In genomic region chr10:127123436-127123805, GRCm38 (mm10) we compare ENCODE assay signal across 8 mouse cellular contexts. TPM values are rescaled to one million over a fixed set of nuclear protein-coding genes. Genes with fewer than 3 reads are reported as not detected.
A peak's percentile ranks its signal among the peaks of the same experiment; 100 is the strongest.
DNase-seq lines count a peak whose midpoint lies in the region; ATAC-seq and TF ChIP-seq lines count a peak whose summit lies in the region.

No protein-coding gene starts in this region.

- peak; percentile 52 for ATAC-seq in erythroblast, adult 5-6 weeks (replicated peaks; ENCODE audit: low FRiP score, poor library complexity, severe bottlenecking)
- peak; percentile 36 for ATAC-seq in neutrophil, adult 5-6 weeks (ENCODE audit: extremely low read depth, insufficient number of reproducible peaks, low FRiP score, poor library complexity, severe bottlenecking)

- peak overlapping the region; percentile 58 for H3K4me3 ChIP-seq in E14TG2a.4 (replicated peaks; ENCODE audit: low read length)
- peak overlapping the region; percentile 5; the same call in 1 of the 2 replicates for H3K4me3 ChIP-seq in layer of hippocampus, adult 2 months

- peaks cover 55% of the 10 kb centered on the region for H3K4me1 ChIP-seq in E14TG2a.4 (replicated peaks; ENCODE audit: low read depth, low read length)

- peaks cover 14% of the 10 kb centered on the region for H3K36me3 ChIP-seq in E14TG2a.4 (ENCODE audit: insufficient read depth, low read length)

- DNase-seq in brain, adult 2 months (ENCODE audit: low read depth, low spot score): peak; percentile 95
- peak; percentile 63 to 74 for DNase-seq in heart, postnatal 14 days
- peak; percentile 78 to 80 for DNase-seq in layer of hippocampus, adult 2 months (ENCODE audit: low spot score in 2 of 2)
- peak; percentile 48 to 72 for DNase-seq in lung, adult 18-20 months
- DNase-seq in thymus, postnatal 10 days (ENCODE audit: low spot score in 2 of 2): peak; percentile 36 to 65

- H3K9me3 ChIP-seq in E14TG2a.4 (ENCODE audit: low read length): no peaks in the 10 kb centered on the region

- no peaks in the 10 kb centered on the region for H3K27me3 ChIP-seq in E14TG2a.4 (ENCODE audit: insufficient read depth, low read length)

- peak; percentile 79 for TF ChIP-seq CTCF in E14TG2a.4 (conservative IDR thresholded peaks at IDR 0.05; ENCODE audit: low read length)
- peak; percentile 92 for TF ChIP-seq CTCF in layer of hippocampus, adult 2 months (conservative IDR thresholded peaks at IDR 0.05)

- intact Hi-C loops in heart, postnatal 14 days (cut with DNase I): loop anchor here (2.0 to 5.0 kb wide), 2 partner anchors 107 to 189 kb away; partner anchors contain the start of gene Mars

- H3K27ac ChIP-seq in layer of hippocampus, adult 2 months: peak overlapping the region; percentile 70

RNA-seq across cellular contexts. Expression of gene Os9, which starts 2.5 kb away (rescaled TPM):
- 15.0 and 17.1 TPM in 2 replicates for total RNA-seq in erythroblast, adult 5-6 weeks (2015; ENCODE audit: low replicate concordance)
- 59.5 and 60.7 TPM in 2 replicates for total RNA-seq in erythroblast, adult 5-6 weeks (2017; ENCODE audit: low replicate concordance)
- total RNA-seq in heart, postnatal 14 days (2021): 10 to 100 TPM; 29.3 to 34.8 TPM
- total RNA-seq in layer of hippocampus, adult 2 months (2021): 100 to 1,000 TPM; 100 to 102 TPM
- total RNA-seq in neutrophil, adult 5-6 weeks (2017): 157 and 176 TPM in 2 replicates

RNA-seq across cellular contexts. Expression of gene B4galnt1, which starts 41.6 kb away (rescaled TPM):
- total RNA-seq in erythroblast, adult 5-6 weeks (2015; ENCODE audit: low replicate concordance): 33.0 and 34.3 TPM in 2 replicates
- 8.1 and 17.6 TPM in 2 replicates for total RNA-seq in erythroblast, adult 5-6 weeks (2017; ENCODE audit: low replicate concordance)
- 1 to 10 TPM; 2.9 to 3.8 TPM for total RNA-seq in heart, postnatal 14 days (2021)
- total RNA-seq in layer of hippocampus, adult 2 months (2021): 100 to 1,000 TPM; 116 to 123 TPM
- 246 and 273 TPM in 2 replicates for total RNA-seq in neutrophil, adult 5-6 weeks (2017)

RNA-seq across cellular contexts. Expression of gene Agap2, which starts 48.3 kb away (rescaled TPM):
- 1.9 and 6.5 TPM in 2 replicates for total RNA-seq in erythroblast, adult 5-6 weeks (2015; ENCODE audit: low replicate concordance)
- total RNA-seq in erythroblast, adult 5-6 weeks (2017; ENCODE audit: low replicate concordance): 2.0 and 4.0 TPM in 2 replicates
- total RNA-seq in heart, postnatal 14 days (2021): 10 to 100 TPM; 12.2 to 12.3 TPM
- 100 to 1,000 TPM; 820 to 844 TPM for total RNA-seq in layer of hippocampus, adult 2 months (2021)
- 54.4 and 60.8 TPM in 2 replicates for total RNA-seq in neutrophil, adult 5-6 weeks (2017)

RNA-seq across cellular contexts. Expression of gene Tspan31, which starts 53.4 kb away (rescaled TPM):
- 25.3 and 30.4 TPM in 2 replicates for total RNA-seq in erythroblast, adult 5-6 weeks (2015; ENCODE audit: low replicate concordance)
- 8.6 and 19.0 TPM in 2 replicates for total RNA-seq in erythroblast, adult 5-6 weeks (2017; ENCODE audit: low replicate concordance)
- 10 to 100 TPM; 47.3 to 50.0 TPM for total RNA-seq in heart, postnatal 14 days (2021)
- total RNA-seq in layer of hippocampus, adult 2 months (2021): 10 to 100 TPM; 57.2 to 62.1 TPM
- total RNA-seq in neutrophil, adult 5-6 weeks (2017): 21.9 and 23.5 TPM in 2 replicates

RNA-seq across cellular contexts. Expression of gene Slc26a10, which starts 57.0 kb away (rescaled TPM):
- total RNA-seq in erythroblast, adult 5-6 weeks (2015; ENCODE audit: low replicate concordance): not detected in 2 replicates
- 0.28 TPM in 1 of 2 replicates, not detected in the other for total RNA-seq in erythroblast, adult 5-6 weeks (2017; ENCODE audit: low replicate concordance)
- total RNA-seq in heart, postnatal 14 days (2021): 10 to 100 TPM; 45.5 to 66.9 TPM
- 10 to 100 TPM; 21.9 to 25.4 TPM for total RNA-seq in layer of hippocampus, adult 2 months (2021)
- total RNA-seq in neutrophil, adult 5-6 weeks (2017): 2.5 and 3.0 TPM in 2 replicates

Comparison
In these comparisons a context has a peak if more than half of its experiments do, and no peak if none do; other contexts are left out.
1. Peak in every context shown above with its lines: DNase-seq, ATAC-seq, H3K4me3 ChIP-seq and H3K27ac ChIP-seq.
2. RNA of gene Agap2, which starts 48.3 kb away (total RNA-seq): 820 to 844 TPM in layer of hippocampus, adult 2 months; 54.4 to 60.8 TPM in neutrophil, adult 5-6 weeks, 12.2 to 12.3 TPM in heart, postnatal 14 days and 1.9 to 6.5 TPM in erythroblast, adult 5-6 weeks; every median in the first group is over 10 times any median in the second.